Mouse (Mus musculus) cortical plate, adult 2 months (tissue): ENCODE measurements at regions not wholly inside any gene's neighbourhood (a gene's known extent, or its start where the extent isn't known, plus 50 kb on each side); places are given as distances from the start of the nearest gene placed in this dataset.

Experiments
- H3K27ac ChIP-seq: fragments of 200-500 bp; 2 replicates; pipeline ENCODE4 v1.5.1; 2012; ENCODE audit warnings: low read length, control low read depth, inconsistent platforms; ENCODE audit not compliant: insufficient read depth
- H3K4me1 ChIP-seq: fragments of 200-500 bp; 2 replicates; pipeline ENCODE4 v1.6.1; 2011; ENCODE audit warnings: low read length; ENCODE audit not compliant: control insufficient read depth, insufficient read depth
- H3K4me3 ChIP-seq: fragments of 200-500 bp; 2 replicates; pipeline ENCODE4 v1.5.1; 2011; ENCODE audit warnings: mild to moderate bottlenecking, low read length, control low read depth; ENCODE audit not compliant: insufficient read depth
- CTCF ChIP-seq: fragments of 200-500 bp; IDR thresholded peaks from 2 replicates; pipeline ENCODE4 v1.5.1; 2011; ENCODE audit warnings: mild to moderate bottlenecking, control low read depth, low read length; ENCODE audit not compliant: insufficient read depth; ENCODE audit errors: extremely low read depth
- POLR2A ChIP-seq: fragments of 200-500 bp; IDR thresholded peaks from 2 replicates; pipeline ENCODE4 v1.6.1; 2011; ENCODE audit warnings: mild to moderate bottlenecking, low read length, control low read depth; ENCODE audit not compliant: insufficient read depth; ENCODE audit errors: extremely low read depth

DNA sequence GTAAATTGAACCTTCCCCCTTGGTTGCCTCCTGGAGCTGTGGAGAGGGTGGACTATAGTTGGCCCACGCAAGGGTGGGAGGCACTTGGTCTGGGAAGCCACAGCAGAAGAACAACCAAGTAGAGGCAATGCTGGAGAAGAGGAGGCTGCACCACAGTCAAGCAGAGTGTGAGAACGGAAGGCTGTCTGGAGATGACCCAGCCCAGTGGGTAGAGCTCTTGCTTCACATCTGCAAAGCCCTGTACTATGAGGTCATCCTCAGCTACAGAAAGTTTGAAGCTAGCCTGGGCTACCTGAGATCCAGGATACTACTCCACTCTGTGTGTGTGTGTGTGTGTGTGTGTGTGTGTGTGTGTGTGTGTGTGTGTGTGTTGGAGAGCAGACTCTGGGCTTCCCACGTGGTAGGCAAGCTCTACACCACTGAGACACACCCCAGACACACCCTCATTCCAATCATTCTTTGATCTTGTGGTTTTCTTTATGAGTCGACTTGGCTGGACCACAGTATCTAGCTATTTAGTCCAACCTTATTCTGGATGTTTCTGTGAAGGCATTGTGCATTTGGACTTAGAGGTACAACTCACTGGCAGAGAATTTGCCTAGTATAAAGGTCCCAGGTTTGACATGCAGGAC is 111.5 kb upstream of the Med13l start:
- Histone ChIP-seq H3K27ac (no peak overlapping the region), H3K4me3 (no peak overlapping the region), H3K4me1 (no peaks in the 10 kb centered on the region)
- no peak for TF ChIP-seq POLR2A
- TF ChIP-seq CTCF = no peak

GRCm38 (mm10) chr5:118449893-118450292 is 110.6 kb upstream of the Med13l start:
- H3K4me1 ChIP-seq = no peaks in the 10 kb centered on the region
- no peak overlapping the region for H3K4me3 ChIP-seq
- TF ChIP-seq POLR2A (no peak), CTCF (no peak)
- no peak overlapping the region for H3K27ac ChIP-seq

- Histone ChIP-seq H3K4me3 (no peak overlapping the region), H3K4me1 (no peaks in the 10 kb centered on the region), H3K27ac (no peak overlapping the region)
- no peak for TF ChIP-seq CTCF
- no peak for TF ChIP-seq POLR2A
Observed at GRCm38 (mm10) chr5:118452052-118452451, 108.4 kb upstream of the Med13l start.

GRCm38 (mm10) chr5:118454096-118454495 is 106.4 kb upstream of the Med13l start:
- TF ChIP-seq POLR2A (no peak), CTCF (no peak)
- no peak overlapping the region for H3K4me3 ChIP-seq
- no peak overlapping the region for H3K27ac ChIP-seq
- no peaks in the 10 kb centered on the region for H3K4me1 ChIP-seq

DNA sequence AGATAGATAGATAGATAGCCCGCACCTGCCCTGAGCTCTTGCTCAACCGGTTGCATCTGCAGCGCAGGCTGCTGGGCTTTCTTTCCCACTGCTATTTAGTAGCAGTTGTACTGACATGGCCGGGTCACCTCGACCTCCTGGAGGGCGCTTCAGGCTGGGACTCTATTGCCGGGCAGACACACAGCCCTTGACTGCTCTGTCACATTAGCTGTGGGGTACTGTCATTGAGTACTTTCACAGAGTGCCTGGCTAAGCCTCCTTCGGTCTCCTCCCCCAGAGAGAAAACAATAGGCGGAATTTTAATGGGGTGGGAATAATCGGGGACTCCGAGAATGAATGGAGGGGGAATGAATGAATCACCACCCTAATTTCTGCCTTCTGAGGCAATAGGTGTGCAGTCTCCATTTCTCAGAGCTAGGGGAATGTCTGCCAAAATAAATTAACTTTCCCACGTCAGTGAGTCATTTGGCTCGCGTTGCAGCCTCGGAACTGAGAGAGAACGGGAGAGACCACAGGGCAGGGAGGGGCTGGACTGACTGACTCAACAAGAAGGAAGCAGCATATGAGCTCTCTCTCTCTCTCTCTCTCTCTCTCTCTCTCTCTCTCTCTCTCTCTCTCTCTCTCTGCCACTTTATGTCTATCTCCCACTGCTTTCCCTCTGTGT is 101.6 kb upstream of the Med13l start:
- Histone ChIP-seq H3K27ac (no peak overlapping the region), H3K4me1 (no peaks in the 10 kb centered on the region), H3K4me3 (no peak overlapping the region)
- TF ChIP-seq CTCF (no peak), POLR2A (no peak)

GRCm38 (mm10) chr5:118459391-118459792 is 101.1 kb upstream of the Med13l start:
- no peak overlapping the region for H3K27ac ChIP-seq
- H3K4me1 ChIP-seq = no peaks in the 10 kb centered on the region
- TF ChIP-seq CTCF = no peak
- TF ChIP-seq POLR2A = no peak
- H3K4me3 ChIP-seq = no peak overlapping the region

GRCm38 (mm10) chr5:118461967-118462366 is 98.5 kb upstream of the Med13l start:
- no peak for TF ChIP-seq CTCF
- TF ChIP-seq POLR2A = no peak
- peaks cover 4% of the 10 kb centered on the region for H3K4me1 ChIP-seq
- no peak overlapping the region for H3K27ac ChIP-seq
- no peak overlapping the region for H3K4me3 ChIP-seq

GRCm38 (mm10) chr5:118464931-118465801 is 95.3 kb upstream of the Med13l start:
- H3K27ac ChIP-seq = no peak overlapping the region
- TF ChIP-seq CTCF (no peak), POLR2A (no peak)
- peaks cover 4% of the 10 kb centered on the region for H3K4me1 ChIP-seq
- H3K4me3 ChIP-seq = no peak overlapping the region

DNA sequence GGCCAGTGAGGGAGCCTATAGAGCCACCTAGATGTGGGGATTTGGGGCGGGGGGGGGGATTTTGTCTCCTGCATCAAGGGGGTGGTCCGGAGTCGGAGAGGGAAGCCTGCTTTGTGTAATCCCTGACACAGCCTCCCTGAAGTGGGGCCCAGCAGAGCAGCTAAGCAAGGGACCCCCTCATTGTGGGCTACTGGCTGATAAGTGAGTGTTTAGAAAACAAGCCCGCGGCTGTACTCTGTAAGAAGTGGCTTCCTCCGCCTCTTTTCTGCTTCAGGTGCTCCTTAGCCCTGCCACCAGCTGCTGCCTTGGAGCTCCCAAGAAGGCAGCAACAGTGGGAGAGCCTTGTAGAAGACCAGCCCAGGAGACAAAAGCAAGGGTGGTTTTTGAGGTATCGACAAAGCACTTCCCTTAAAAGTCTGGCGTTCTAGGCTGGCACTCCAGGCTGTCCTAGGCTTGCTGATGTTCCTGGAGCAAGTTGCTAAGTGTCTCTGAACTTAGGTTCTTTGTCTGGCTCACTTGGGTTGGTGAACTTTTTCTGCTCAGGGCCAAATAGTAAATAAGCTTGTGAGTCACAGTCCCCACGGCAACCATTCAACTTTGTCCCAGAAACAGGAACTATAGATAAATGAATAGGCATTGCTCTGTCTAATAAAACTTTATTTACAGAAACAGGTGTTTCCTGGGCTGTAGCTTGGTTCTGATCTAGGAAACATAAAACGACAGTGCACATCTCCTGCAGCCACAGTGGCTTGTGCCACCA is 94.3 kb upstream of the Med13l start:
- H3K27ac ChIP-seq = no peak overlapping the region
- peaks cover 4% of the 10 kb centered on the region for H3K4me1 ChIP-seq
- no peak overlapping the region for H3K4me3 ChIP-seq
- TF ChIP-seq POLR2A (no peak), CTCF (no peak)
